In genomic region chr9:46015831-46016230, GRCm38 (mm10) we compare ENCODE assay signal across 8 mouse cellular contexts. TPM values are rescaled to one million over a fixed set of nuclear protein-coding genes. Genes with fewer than 3 reads are reported as not detected.
DNase-seq lines count a peak whose midpoint lies in the region; ATAC-seq and TF ChIP-seq lines count a peak whose summit lies in the region.

No protein-coding gene starts in this region.

- H3K27me3 ChIP-seq in megakaryocyte, embryonic 14.5 days (replicated peaks), result no peaks in the 10 kb centered on the region
- no peaks in the 10 kb centered on the region for H3K27me3 ChIP-seq in heart, embryonic 12.5 days (replicated peaks)
- no peaks in the 10 kb centered on the region for H3K27me3 ChIP-seq in midbrain, postnatal 0 days (ENCODE audit: insufficient read depth, low read length)

- peak overlapping the region; percentile 99 for H3K4me3 ChIP-seq in megakaryocyte, embryonic 14.5 days (replicated peaks)
- no peak overlapping the region for H3K4me3 ChIP-seq in heart, embryonic 12.5 days
- no peak overlapping the region; the same call in 1 of the 2 replicates for H3K4me3 ChIP-seq in midbrain, postnatal 0 days (ENCODE audit: low read depth, low read length)

- peak overlapping the region; percentile 93; the same call in 1 of the 2 replicates for H3K4me2 ChIP-seq in heart, embryonic 12.5 days
- peak overlapping the region; percentile 90 for H3K4me2 ChIP-seq in midbrain, postnatal 0 days (ENCODE audit: low read depth, low read length, poor library complexity, severe bottlenecking)

- peak; percentile 45 to 67 for DNase-seq in cerebellum, postnatal 25 days
- peak; percentile 76 to 90 for DNase-seq in kidney, postnatal 25 days
- peak; percentile 42 for DNase-seq in midbrain, postnatal 0 days (ENCODE audit: low spot score)
- no peak for DNase-seq in embryo, embryonic 10 days (ENCODE audit: low spot score)
- no peak for DNase-seq in layer of hippocampus, adult 9-10 months (ENCODE audit: low spot score)

- H3K4me1 ChIP-seq in megakaryocyte, embryonic 14.5 days, result peaks cover 74% of the 10 kb centered on the region
- peaks cover 56% of the 10 kb centered on the region for H3K4me1 ChIP-seq in heart, embryonic 12.5 days (replicated peaks)
- H3K4me1 ChIP-seq in midbrain, postnatal 0 days (ENCODE audit: insufficient read depth, low read length), result peaks cover 6% of the 10 kb centered on the region

- WGBS in heart, embryonic 12.5 days, result 30% methylated on average over 9 of the region's 9 CpGs
- WGBS in midbrain, postnatal 0 days, result 17% methylated on average over 9 of the region's 9 CpGs

- peaks cover 44% of the 10 kb centered on the region for H3K36me3 ChIP-seq in megakaryocyte, embryonic 14.5 days (replicated peaks; ENCODE audit: low read length)
- peaks cover 15% of the 10 kb centered on the region for H3K36me3 ChIP-seq in heart, embryonic 12.5 days
- 0 out of 2 replicates have a peak, but pooled peaks cover 4% of the 10 kb centered on the region for H3K36me3 ChIP-seq in midbrain, postnatal 0 days (ENCODE audit: insufficient read depth, low read length)

- ATAC-seq in megakaryocyte, adult 5-6 weeks (ENCODE audit: poor library complexity, severe bottlenecking), result no peak
- no peak for ATAC-seq in heart, embryonic 12.5 days (ENCODE audit: insufficient number of reproducible peaks, low FRiP score)
- ATAC-seq in midbrain, postnatal 0 days (ENCODE audit: low FRiP score), result no peak

- no peak overlapping the region for H3K9ac ChIP-seq in heart, embryonic 12.5 days
- no peak overlapping the region for H3K9ac ChIP-seq in midbrain, postnatal 0 days (replicated peaks; ENCODE audit: low read length, poor library complexity, severe bottlenecking)

- H3K27ac ChIP-seq in heart, embryonic 12.5 days (ENCODE audit: poor library complexity, severe bottlenecking), result peak overlapping the region; percentile 87
- H3K27ac ChIP-seq in midbrain, postnatal 0 days (ENCODE audit: low read depth, low read length), result no peak overlapping the region

- H3K9me3 ChIP-seq in megakaryocyte, embryonic 14.5 days, result no peaks in the 10 kb centered on the region
- H3K9me3 ChIP-seq in heart, embryonic 12.5 days (replicated peaks), result no peaks in the 10 kb centered on the region
- H3K9me3 ChIP-seq in midbrain, postnatal 0 days (ENCODE audit: low read length), result no peaks in the 10 kb centered on the region

- no peak for TF ChIP-seq CTCF in midbrain, postnatal 0 days (IDR thresholded peaks at IDR 0.05)

RNA-seq across cellular contexts. Expression of gene Sik3, which starts 3.2 kb away (rescaled TPM):
- 14.0 and 17.3 TPM in 2 replicates for polyA plus RNA-seq in megakaryocyte, embryonic 14.5 days (2012; ENCODE audit: insufficient read depth, low replicate concordance)
- total RNA-seq in megakaryocyte, adult 5-6 weeks (2015), result 32.9 and 34.5 TPM in 2 replicates
- 17.5 and 24.0 TPM in 2 replicates for total RNA-seq in megakaryocyte, adult 5-6 weeks (2017)
- polyA plus RNA-seq in heart, embryonic 12.5 days (2016; fragmentation: Nextera tagmentation; extraction: Ambion mirVana), result 13.9 and 15.0 TPM in 2 replicates
- 36.4 and 38.4 TPM in 2 replicates for total RNA-seq in midbrain, postnatal 0 days (2014; rRNA removed)
- polyA plus RNA-seq in midbrain, postnatal 0 days (2015; fragmentation: Nextera tagmentation; extraction: Ambion mirVana), result 11.2 and 12.5 TPM in 2 replicates

RNA-seq across cellular contexts. Expression of gene Pafah1b2, which starts 3.3 kb away (rescaled TPM):
- polyA plus RNA-seq in megakaryocyte, embryonic 14.5 days (2012; ENCODE audit: insufficient read depth, low replicate concordance), result 17.5 and 72.4 TPM in 2 replicates
- 28.6 and 44.4 TPM in 2 replicates for total RNA-seq in megakaryocyte, adult 5-6 weeks (2015)
- 53.0 and 73.9 TPM in 2 replicates for total RNA-seq in megakaryocyte, adult 5-6 weeks (2017)
- 173 and 175 TPM in 2 replicates for polyA plus RNA-seq in heart, embryonic 12.5 days (2016; fragmentation: Nextera tagmentation; extraction: Ambion mirVana)
- 237 and 357 TPM in 2 replicates for total RNA-seq in midbrain, postnatal 0 days (2014; rRNA removed)
- polyA plus RNA-seq in midbrain, postnatal 0 days (2015; fragmentation: Nextera tagmentation; extraction: Ambion mirVana), result 241 and 249 TPM in 2 replicates

Comparison
In these comparisons a context has a peak if more than half of its experiments do, and no peak if none do; other contexts are left out.
1. DNase-seq: peak in cerebellum, postnatal 25 days (2 of 2), kidney, postnatal 25 days (2 of 2) and midbrain, postnatal 0 days (single experiment); none in embryo, embryonic 10 days (single experiment) and layer of hippocampus, adult 9-10 months (single experiment).